Mouse (Mus musculus) kidney, postnatal 10 days (tissue): ENCODE results near the gene Prl7d1.
"Not testable (repeated sequence)": the region's sequence is repeated elsewhere in the genome, so short reads cannot be mapped to it uniquely, and the experiment has no call there.

ENCODE experiments used
- DNase-seq: peaks from one replicate; pipeline ENCODE4 v3.0.0; 2021; ENCODE audit warnings: mixed read lengths

Prl7d1 gene

DNA sequence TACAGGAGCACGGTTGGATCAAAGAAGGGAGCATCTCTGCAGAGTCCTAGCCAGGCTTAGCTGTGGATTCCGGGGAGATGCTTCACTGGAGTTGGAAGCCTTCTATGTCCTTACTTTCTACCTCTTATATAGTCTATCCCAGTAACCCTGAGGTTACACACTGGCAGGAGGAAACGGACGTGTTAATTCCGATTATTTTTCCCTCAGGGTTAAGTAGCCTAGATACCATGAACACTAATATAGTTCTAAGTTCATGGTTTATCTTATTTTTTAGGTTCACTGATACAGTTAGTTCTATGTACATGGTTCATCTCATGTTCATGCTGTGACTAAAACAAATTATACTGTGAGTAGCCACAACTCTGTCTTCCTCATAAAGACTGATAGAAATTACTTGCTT, at the start of gene Prl7d1:
Prl7d1 (minus strand) TSS at position 101 of the 400 bp plus-strand sequence.
- DNase-seq: no peak

DNA sequence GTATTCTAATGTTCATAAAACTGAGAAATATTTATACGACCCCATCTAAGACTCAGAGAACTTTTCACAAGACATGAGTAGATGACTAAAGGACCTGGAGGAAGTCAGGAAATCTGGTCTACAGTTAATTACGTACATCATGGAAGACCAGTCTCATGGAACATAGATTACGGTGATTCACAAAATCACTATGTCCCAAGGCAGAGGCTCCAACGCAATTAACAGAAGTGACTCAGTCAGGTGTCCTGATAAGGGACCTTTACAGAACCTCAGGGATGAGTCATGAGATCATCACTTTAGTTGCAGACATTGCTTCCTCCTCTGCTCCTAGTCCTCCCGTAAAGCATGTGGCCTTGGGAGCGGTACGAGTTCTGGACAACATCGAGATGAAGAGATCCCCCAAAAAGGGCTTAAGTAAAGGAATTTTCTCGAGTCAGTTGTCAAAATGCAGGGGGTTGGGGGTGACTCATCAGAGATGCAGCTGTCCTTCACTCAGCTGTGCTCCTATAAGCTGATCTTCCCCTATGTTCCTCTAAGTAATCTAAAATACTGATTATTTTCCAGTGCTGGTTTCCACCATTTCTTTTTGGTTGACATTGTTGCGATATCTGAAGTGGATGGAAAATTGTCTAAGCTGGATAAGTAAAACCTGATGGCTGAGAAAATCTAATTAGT, 18.1 kb upstream of the Prl7d1 start:
- no peak for DNase-seq

DNA sequence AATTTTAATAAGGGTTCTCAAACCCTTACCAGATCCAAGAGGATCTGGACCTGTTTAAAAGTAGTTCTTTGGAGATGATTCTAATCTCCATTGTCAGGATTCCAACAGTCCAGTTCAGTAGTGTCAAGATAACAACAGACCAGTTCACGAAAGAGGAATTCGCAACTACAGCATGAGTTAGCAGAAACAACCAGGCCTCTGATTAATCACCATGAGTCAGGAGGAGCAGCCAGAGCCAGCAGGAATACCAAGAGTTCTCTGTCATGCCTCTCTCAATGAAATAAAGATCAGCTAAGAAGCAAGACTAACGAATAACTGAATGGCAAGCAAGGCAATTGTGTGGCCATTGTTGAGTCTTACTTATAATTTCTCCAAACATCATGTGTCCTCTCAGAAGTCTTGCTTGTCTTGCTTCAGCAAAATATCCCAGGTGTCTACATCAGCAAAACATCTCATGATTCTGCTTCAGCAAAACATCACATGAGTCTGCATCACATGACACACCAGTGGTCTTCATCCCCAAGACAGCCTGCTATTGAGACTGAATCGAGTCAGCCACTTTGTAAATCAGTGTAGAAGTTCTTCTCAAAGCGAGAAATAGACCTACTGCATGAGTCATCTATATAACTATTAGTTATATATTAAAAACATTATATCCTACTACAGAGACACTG, 13.9 kb upstream of the Prl7d1 start:
- DNase-seq: not testable (repeated sequence)

DNA sequence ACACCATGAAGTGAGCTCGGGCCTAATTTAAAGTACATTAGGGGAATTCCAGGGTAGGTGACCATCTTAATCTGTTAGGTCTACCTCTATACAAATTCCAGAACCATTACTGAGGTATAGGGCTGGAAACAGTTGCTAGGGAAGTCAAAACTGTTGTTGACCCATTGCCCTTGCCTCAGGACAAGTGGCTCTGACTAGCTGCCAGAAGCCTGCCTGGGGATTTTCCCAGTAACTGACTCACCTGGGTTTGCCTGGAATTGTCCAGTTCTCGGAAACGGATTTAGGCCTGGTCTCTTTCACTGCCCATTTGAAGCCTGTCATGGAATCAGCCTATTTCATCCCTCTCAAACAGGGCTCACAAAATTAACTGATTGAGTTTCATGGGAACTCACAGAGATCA, 8.5 kb upstream of the Prl7d1 start:
- DNase-seq: peak; percentile 10

DNA sequence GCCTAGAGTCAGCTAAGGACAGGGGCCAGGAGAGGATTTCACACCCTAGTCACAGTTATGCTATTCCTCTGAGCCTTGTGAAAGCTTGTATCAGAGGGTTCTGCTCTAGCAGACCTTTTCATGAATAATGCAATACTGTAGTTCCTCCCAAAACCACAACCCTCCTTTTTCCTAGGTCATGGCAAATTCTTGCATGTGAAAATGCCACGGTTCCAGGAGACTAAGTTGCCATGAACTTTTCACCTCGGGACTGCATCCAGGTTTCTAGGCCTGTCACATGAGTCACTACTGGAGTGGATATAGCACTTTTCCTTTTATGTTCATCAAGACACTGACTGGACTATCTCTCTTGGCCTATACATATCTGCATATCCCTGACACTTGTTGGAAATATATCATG, 10.0 kb downstream of the Prl7d1 start:
- DNase-seq: no peak

DNA sequence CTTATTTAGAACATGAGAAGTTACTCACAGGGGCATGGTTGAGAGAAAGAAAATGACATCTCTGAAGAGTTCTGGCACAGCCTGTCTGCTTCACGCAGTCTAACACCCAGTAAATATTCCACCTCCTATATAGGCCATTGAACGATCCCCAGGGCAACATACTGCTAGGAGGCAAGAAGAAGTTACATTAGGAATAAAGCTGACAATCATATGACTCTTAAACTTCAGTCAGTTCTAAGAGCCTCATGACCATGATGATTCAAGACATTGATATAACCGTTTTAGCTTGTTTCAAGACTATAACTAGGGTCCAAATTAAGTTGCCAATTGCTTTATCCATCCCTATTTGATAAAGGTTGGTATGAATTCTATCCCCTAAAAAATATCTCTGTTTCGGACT, 48.6 kb downstream of the Prl7d1 start, which contains the start of gene Prl7a2:
Prl7a2 (minus strand) TSS at position 101 of the 400 bp plus-strand sequence.
- DNase-seq: no peak

DNA sequence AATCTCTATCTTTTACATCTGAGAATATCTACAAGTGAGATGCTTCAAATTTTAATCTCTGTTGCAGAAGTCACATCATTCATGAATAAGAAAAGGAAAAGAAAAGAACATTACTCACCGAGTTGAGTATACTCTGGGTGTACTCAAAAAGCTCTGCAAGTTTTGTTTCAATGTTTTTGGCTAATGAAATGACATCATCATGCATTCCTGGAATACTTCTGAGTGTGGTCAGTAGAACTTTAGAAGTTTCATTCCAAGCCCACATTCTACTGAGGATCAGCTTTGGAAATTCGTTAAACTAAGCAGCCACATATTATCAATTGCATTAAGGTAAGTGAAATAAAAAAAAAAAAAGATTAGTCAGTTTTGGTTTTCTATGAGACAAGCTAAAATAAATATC, 55.8 kb downstream of the Prl7d1 start:
- DNase-seq: no peak
